Mouse (Mus musculus): ENCODE data around the gene Pygo1. TPM values are rescaled to one million over a fixed set of nuclear protein-coding genes. Genes with fewer than 3 reads are reported as not detected.

Gene Pygo1
- total and polyA plus RNA-seq, 3 experiments: 3.3 to 16.0 (median 13.6) TPM

DNA sequence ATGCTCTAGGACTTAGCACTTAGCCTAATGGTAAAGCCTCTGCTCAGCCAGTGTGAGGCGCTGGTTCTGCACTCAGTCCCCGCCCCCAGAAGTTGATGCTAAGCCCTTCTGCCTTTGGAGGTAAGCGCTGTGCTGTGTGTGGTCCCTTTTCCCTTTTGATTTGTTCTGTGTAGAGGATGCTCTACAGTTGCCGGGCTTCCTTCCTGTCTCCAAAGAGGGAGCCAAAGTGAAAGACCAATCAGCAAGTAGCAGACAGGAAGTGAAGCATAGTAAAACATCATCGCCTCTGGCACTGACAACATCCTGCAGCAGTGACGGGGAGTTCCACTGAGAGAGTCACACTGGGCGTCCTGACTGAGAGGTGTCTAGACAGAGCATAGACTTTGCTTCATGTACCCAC lies 44.4 kb downstream of the Pygo1 start:
- intact Hi-C loops (cut with DNase I): loop anchor here (2.0 to 5.0 kb wide), 3 partner anchors 15 to 121 kb away; partner anchors contain the start of genes Ccpg1, Ccpg1os, Pigb and Rab27a
- WGBS: 44% methylated on average over 7 of the region's 7 CpGs

DNA sequence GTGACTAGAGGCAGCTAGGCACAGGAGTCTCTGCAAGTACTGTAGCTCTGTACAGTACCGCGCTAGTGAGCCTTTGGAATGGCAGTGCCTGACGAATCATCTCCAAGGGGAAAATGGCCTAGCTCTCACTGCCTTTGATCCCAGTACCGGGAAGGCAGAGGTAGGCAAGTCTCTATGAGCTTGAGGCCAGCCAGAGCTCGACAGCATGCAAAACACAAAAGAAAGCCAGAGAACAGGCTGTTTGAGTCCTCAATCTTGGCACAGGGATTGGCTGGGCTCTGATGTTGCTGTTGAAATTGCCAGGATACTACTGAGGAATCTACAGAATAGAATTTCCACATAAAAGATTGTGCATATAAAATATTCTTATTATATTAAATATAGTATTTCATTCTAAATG lies 47.0 kb downstream of the Pygo1 start:
- Histone ChIP-seq H3K36me3 (ENCODE audit: control insufficient read depth, insufficient read depth, low read length) (no peaks in the 10 kb centered on the region), H3K9ac (ENCODE audit: low read depth, low read length) (no peak overlapping the region), H3K4me1 (ENCODE audit: control insufficient read depth, insufficient read depth, low read length) (no peaks in the 10 kb centered on the region), H3K79me2 (replicated peaks; ENCODE audit: control insufficient read depth, insufficient read depth, low read length) (no peaks in the 10 kb centered on the region), H3K27ac (no peak overlapping the region), H3K4me3 (no peak overlapping the region), H3K27me3 (ENCODE audit: control insufficient read depth, insufficient read depth, low read length) (no peaks in the 10 kb centered on the region)
- TF ChIP-seq POLR2A (IDR thresholded peaks at IDR 0.05; ENCODE audit: insufficient read depth, low read depth, low read length) (no peak), CTCF (IDR thresholded peaks at IDR 0.05) (no peak), EP300 (IDR thresholded peaks at IDR 0.05; ENCODE audit: insufficient read depth, low read depth, low read length) (no peak)
- DNase-seq: no peak
- 85% methylated on average over 5 of the region's 5 CpGs for WGBS
- intact Hi-C loops (cut with DNase I): no loop called here

More for the DNA sequence above, 44.4 kb downstream of the Pygo1 start:
- no peaks in the 10 kb centered on the region for H3K36me3 ChIP-seq (ENCODE audit: control insufficient read depth, insufficient read depth, low read length)
- peak in 1 of 2 experiments; percentile 22 for DNase-seq
- H3K9ac ChIP-seq (ENCODE audit: low read depth, low read length): no peak overlapping the region
- H3K4me3 ChIP-seq: no peak overlapping the region
- H3K27ac ChIP-seq: no peak overlapping the region
- no peaks in the 10 kb centered on the region for H3K27me3 ChIP-seq (ENCODE audit: control insufficient read depth, insufficient read depth, low read length)
- TF ChIP-seq POLR2A (IDR thresholded peaks at IDR 0.05; ENCODE audit: insufficient read depth, low read depth, low read length) (no peak), EP300 (IDR thresholded peaks at IDR 0.05; ENCODE audit: insufficient read depth, low read depth, low read length) (no peak), CTCF (IDR thresholded peaks at IDR 0.05) (no peak)
- no peaks in the 10 kb centered on the region for H3K4me1 ChIP-seq (ENCODE audit: control insufficient read depth, insufficient read depth, low read length)
- no peaks in the 10 kb centered on the region for H3K79me2 ChIP-seq (replicated peaks; ENCODE audit: control insufficient read depth, insufficient read depth, low read length)

DNA sequence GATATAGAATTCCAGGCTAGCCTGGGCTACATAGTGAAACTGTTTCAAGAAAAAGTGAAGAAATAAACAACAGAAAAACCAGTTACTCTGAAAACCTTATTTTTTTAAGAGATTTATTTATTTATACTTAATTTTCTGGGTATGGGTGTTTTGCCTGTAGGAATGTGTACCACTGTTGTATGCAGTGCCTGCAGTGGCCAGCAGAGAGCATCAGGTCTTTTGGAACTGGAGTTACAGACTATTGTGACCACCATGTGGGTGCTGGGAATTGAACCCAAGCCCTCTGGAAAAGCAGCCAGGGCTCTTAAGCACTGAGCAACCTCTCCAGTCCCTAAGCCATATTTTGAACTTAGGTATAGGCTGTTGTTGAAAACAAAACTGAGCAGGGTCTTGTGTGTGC lies 47.5 kb downstream of the Pygo1 start:
- no peaks in the 10 kb centered on the region for H3K27me3 ChIP-seq (ENCODE audit: control insufficient read depth, insufficient read depth, low read length)
- TF ChIP-seq POLR2A (IDR thresholded peaks at IDR 0.05; ENCODE audit: insufficient read depth, low read depth, low read length) (no peak), CTCF (IDR thresholded peaks at IDR 0.05) (0 out of 2 replicates have a peak, but pooled peaks have one; percentile 5), EP300 (IDR thresholded peaks at IDR 0.05; ENCODE audit: insufficient read depth, low read depth, low read length) (no peak)
- H3K4me3 ChIP-seq: no peak overlapping the region
- intact Hi-C loops (cut with DNase I): no loop called here
- H3K79me2 ChIP-seq (replicated peaks; ENCODE audit: control insufficient read depth, insufficient read depth, low read length): no peaks in the 10 kb centered on the region
- no peak overlapping the region for H3K9ac ChIP-seq (ENCODE audit: low read depth, low read length)
- DNase-seq: no peak
- no peak overlapping the region for H3K27ac ChIP-seq
- H3K36me3 ChIP-seq (ENCODE audit: control insufficient read depth, insufficient read depth, low read length): no peaks in the 10 kb centered on the region
- H3K4me1 ChIP-seq (ENCODE audit: control insufficient read depth, insufficient read depth, low read length): no peaks in the 10 kb centered on the region

DNA sequence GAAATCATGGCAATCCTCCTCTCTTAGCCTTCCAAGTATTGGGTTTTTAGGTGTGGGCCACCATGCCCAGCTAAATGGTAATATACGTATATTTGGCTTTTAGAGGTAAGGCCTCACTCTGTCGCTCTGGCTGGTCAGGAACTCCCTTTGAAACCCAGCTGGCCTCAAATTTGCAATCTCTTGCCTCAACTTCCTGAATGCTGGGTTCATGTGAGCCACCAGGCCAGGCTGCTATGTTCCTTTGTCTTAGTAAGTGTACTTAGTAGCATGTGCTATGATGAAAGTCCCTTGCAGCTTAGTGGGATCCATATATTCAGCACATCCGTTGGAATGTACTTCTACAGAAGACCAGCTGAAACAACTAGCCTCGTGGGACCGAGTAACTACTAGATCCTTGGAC lies 49.3 kb downstream of the Pygo1 start:
- H3K79me2 ChIP-seq (replicated peaks; ENCODE audit: control insufficient read depth, insufficient read depth, low read length): no peaks in the 10 kb centered on the region
- no peak for DNase-seq
- no peaks in the 10 kb centered on the region for H3K4me1 ChIP-seq (ENCODE audit: control insufficient read depth, insufficient read depth, low read length)
- H3K27me3 ChIP-seq (ENCODE audit: control insufficient read depth, insufficient read depth, low read length): no peaks in the 10 kb centered on the region
- WGBS: 78% methylated on average over 5 of the region's 5 CpGs
- intact Hi-C loops (cut with DNase I): no loop called here
- no peaks in the 10 kb centered on the region for H3K36me3 ChIP-seq (ENCODE audit: control insufficient read depth, insufficient read depth, low read length)
- no peak overlapping the region for H3K4me3 ChIP-seq
- no peak for TF ChIP-seq POLR2A (IDR thresholded peaks at IDR 0.05; ENCODE audit: insufficient read depth, low read depth, low read length)
- no peak for TF ChIP-seq CTCF (IDR thresholded peaks at IDR 0.05)
- TF ChIP-seq EP300 (IDR thresholded peaks at IDR 0.05; ENCODE audit: insufficient read depth, low read depth, low read length): no peak
- no peak overlapping the region for H3K9ac ChIP-seq (ENCODE audit: low read depth, low read length)
- no peak overlapping the region for H3K27ac ChIP-seq

DNA sequence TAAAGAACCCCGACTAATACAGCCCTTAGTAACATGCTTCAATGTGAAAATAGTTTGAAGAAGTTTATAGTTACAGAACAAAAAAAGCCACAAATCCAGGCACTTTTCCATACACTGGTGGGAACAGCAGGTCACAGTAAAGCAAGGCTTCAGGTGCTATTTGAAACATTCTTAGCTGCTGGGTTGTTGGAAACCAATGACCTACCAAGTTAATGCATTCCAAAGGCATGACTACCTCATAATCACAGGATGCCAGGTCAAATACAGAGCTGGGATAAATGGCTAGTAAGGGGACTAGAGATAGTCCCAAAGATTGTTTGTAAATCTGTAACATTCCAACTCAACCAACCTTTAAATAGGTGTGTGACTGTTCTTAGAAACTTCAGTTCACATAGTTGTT lies 49.8 kb downstream of the Pygo1 start:
- no peak for DNase-seq
- 80% methylated on average over 1 of the region's 1 CpGs for WGBS
- no peak for TF ChIP-seq POLR2A (IDR thresholded peaks at IDR 0.05; ENCODE audit: insufficient read depth, low read depth, low read length)
- TF ChIP-seq CTCF (IDR thresholded peaks at IDR 0.05): no peak
- TF ChIP-seq EP300 (IDR thresholded peaks at IDR 0.05; ENCODE audit: insufficient read depth, low read depth, low read length): no peak
- H3K27me3 ChIP-seq (ENCODE audit: control insufficient read depth, insufficient read depth, low read length): no peaks in the 10 kb centered on the region
- H3K36me3 ChIP-seq (ENCODE audit: control insufficient read depth, insufficient read depth, low read length): no peaks in the 10 kb centered on the region
- H3K27ac ChIP-seq: no peak overlapping the region
- no peaks in the 10 kb centered on the region for H3K4me1 ChIP-seq (ENCODE audit: control insufficient read depth, insufficient read depth, low read length)
- H3K4me3 ChIP-seq: no peak overlapping the region
- no peaks in the 10 kb centered on the region for H3K79me2 ChIP-seq (replicated peaks; ENCODE audit: control insufficient read depth, insufficient read depth, low read length)
- H3K9ac ChIP-seq (ENCODE audit: low read depth, low read length): no peak overlapping the region
- intact Hi-C loops (cut with DNase I): no loop called here

DNA sequence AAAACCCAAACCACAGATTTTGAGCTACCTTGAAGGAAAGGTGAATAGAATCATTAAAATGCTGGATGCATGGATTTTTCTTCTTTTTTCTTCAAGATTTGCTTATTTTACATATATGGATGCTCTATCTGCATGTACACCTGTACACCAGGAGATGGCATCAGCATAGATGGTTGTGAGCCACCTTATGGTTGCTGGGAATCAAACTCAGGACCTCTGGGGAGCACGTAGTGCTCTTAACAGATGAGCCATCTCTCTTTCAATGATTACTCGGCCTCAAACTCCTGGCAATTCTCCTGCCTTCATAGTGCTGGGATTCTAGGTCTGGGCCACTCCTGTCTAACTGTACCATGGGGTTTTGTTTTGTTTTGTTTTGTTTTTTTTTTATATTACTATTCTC lies 57.6 kb downstream of the Pygo1 start:
- no peak overlapping the region for H3K9ac ChIP-seq (ENCODE audit: low read depth, low read length)
- no peak for DNase-seq
- WGBS: 64% methylated on average over 2 of the region's 2 CpGs
- H3K79me2 ChIP-seq (replicated peaks; ENCODE audit: control insufficient read depth, insufficient read depth, low read length): no peaks in the 10 kb centered on the region
- H3K4me3 ChIP-seq: no peak overlapping the region
- peaks cover 1% of the 10 kb centered on the region; the same call in 1 of the 2 replicates for H3K4me1 ChIP-seq (ENCODE audit: control insufficient read depth, insufficient read depth, low read length)
- H3K27me3 ChIP-seq (ENCODE audit: control insufficient read depth, insufficient read depth, low read length): no peaks in the 10 kb centered on the region
- H3K27ac ChIP-seq: no peak overlapping the region
- no peaks in the 10 kb centered on the region for H3K36me3 ChIP-seq (ENCODE audit: control insufficient read depth, insufficient read depth, low read length)
- no peak for TF ChIP-seq POLR2A (IDR thresholded peaks at IDR 0.05; ENCODE audit: insufficient read depth, low read depth, low read length)
- no peak for TF ChIP-seq EP300 (IDR thresholded peaks at IDR 0.05; ENCODE audit: insufficient read depth, low read depth, low read length)
- TF ChIP-seq CTCF (IDR thresholded peaks at IDR 0.05): no peak
- intact Hi-C loops (cut with DNase I): no loop called here
